Mouse (Mus musculus) MEL (cell line): ENCODE measurements around the gene Rundc1.
"Not testable (repeated sequence)": the region's sequence is repeated elsewhere in the genome, so short reads cannot be mapped to it uniquely, and the experiment has no call there.

Experiments used
- CHD2 ChIP-seq: IDR thresholded peaks from 2 replicates; pipeline ENCODE4 v1.6.1; 2011; ENCODE audit warnings: low read length, improper control_type of control experiment
- CTCF ChIP-seq, 3 experiments: IDR thresholded peaks in 2 of 3; conservative IDR thresholded peaks in 1 of 3; 2 replicates each; pipeline ENCODE4 v1.5.1; 2011 to 2012; ENCODE audit warnings: low read length in 3 of 3, low read depth in 2 of 3, mild to moderate bottlenecking in 2 of 3, improper control_type of control experiment in 1 of 3, inconsistent platforms in 1 of 3, mixed read lengths in 1 of 3, moderate library complexity in 1 of 3; ENCODE audit not compliant: control insufficient read depth in 1 of 3, insufficient read depth in 1 of 3, poor library complexity in 1 of 3, severe bottlenecking in 1 of 3
- ELF1 ChIP-seq: IDR thresholded peaks from 2 replicates; pipeline ENCODE4 v1.6.1; 2014; ENCODE audit warnings: low read depth, mild to moderate bottlenecking, inconsistent platforms, low read length, improper control_type of control experiment, moderate library complexity
- GABPA ChIP-seq: IDR thresholded peaks from 2 replicates; pipeline ENCODE4 v1.6.1; 2012; ENCODE audit warnings: low read depth, mild to moderate bottlenecking, inconsistent platforms, low read length, improper control_type of control experiment, moderate library complexity
- GATA1 ChIP-seq: IDR thresholded peaks from 2 replicates; pipeline ENCODE4 v1.6.1; 2011; ENCODE audit warnings: low read depth, low read length, improper control_type of control experiment
- MAFK ChIP-seq: IDR thresholded peaks from 2 replicates; pipeline ENCODE4 v1.6.1; 2011; ENCODE audit warnings: low read depth, mild to moderate bottlenecking, low read length, improper control_type of control experiment, borderline replicate concordance
- NELFE ChIP-seq: IDR thresholded peaks from 2 replicates; pipeline ENCODE4 v1.6.1; 2011; ENCODE audit warnings: low read depth, low read length, improper control_type of control experiment
- POLR2A ChIP-seq, 2 experiments: IDR thresholded peaks; 2 replicates each; pipeline ENCODE4 v1.6.1; 2011 to 2012; ENCODE audit warnings: low read length in 2 of 2, mild to moderate bottlenecking in 2 of 2, control low read depth in 1 of 2, improper control_type of control experiment in 1 of 2, low read depth in 1 of 2, moderate library complexity in 1 of 2; ENCODE audit not compliant: control insufficient read depth in 1 of 2, insufficient read depth in 1 of 2, poor library complexity in 1 of 2
- POLR2AphosphoS5 ChIP-seq: IDR thresholded peaks from 2 replicates; pipeline ENCODE4 v1.6.1; 2012; ENCODE audit warnings: low read depth, borderline replicate concordance, mild to moderate bottlenecking, inconsistent platforms, low read length, moderate library complexity, mixed read lengths
- TCF12 ChIP-seq: IDR thresholded peaks from 2 replicates; pipeline ENCODE4 v1.6.1; 2014; ENCODE audit warnings: low read depth, mild to moderate bottlenecking, inconsistent platforms, low read length, improper control_type of control experiment, moderate library complexity
- USF1 ChIP-seq: IDR thresholded peaks from 2 replicates; pipeline ENCODE4 v1.6.1; 2014; ENCODE audit warnings: low read depth, mild to moderate bottlenecking, inconsistent platforms, low read length, improper control_type of control experiment, moderate library complexity

DNA sequence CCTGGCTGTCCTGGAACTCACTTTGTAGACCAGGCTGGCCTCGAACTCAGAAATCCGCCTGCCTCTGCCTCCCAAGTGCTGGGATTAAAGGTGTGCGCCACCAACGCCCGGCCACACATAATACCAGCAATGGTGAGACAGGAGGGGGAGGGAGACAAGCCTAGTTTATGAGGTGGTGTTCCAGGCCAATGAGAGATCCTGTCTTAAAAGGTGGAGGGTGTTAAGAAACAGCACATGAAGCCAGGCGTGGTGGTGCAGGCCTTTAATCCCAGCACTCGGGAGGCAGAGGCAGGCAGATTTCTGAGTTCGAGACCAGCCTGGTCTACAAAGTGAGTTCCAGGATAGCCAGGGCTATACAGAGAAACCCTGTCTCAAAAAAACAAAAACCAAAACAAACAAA is 46.7 kb upstream of the Rundc1 start:
- not testable (repeated sequence) for TF ChIP-seq TCF12; USF1; MAFK; CTCF (IDR thresholded peaks at IDR 0.05 in 2 of 3, conservative IDR thresholded peaks at IDR 0.05 in 1 of 3; ENCODE audit: control insufficient read depth in 1 of 3, insufficient read depth in 1 of 3, low read depth in 2 of 3, low read length in 3 of 3, poor library complexity in 1 of 3, severe bottlenecking in 1 of 3); POLR2AphosphoS5; NELFE; POLR2A (IDR thresholded peaks at IDR 0.05; ENCODE audit: control insufficient read depth in 1 of 2, insufficient read depth in 1 of 2, low read depth in 1 of 2, low read length in 2 of 2, poor library complexity in 1 of 2); GATA1; GABPA; CHD2; ELF1
